Mouse (Mus musculus) kidney, embryonic 14.5 days (tissue): ENCODE results near the gene Faf2. TPM values are rescaled to one million over a fixed set of nuclear protein-coding genes. Genes with fewer than 3 reads are reported as not detected.

Experiments used
- ATAC-seq: fragments of 200-750 bp; cut with Nextera tagmentation; 2 replicates; pipeline ENCODE4 v1.8.0; 2017; ENCODE audit warnings: moderate number of reproducible peaks, mild to moderate bottlenecking, moderate TSS enrichment, moderate library complexity; ENCODE audit not compliant: low FRiP score, low TSS enrichment
- H3K27ac ChIP-seq: fragments of 300-500 bp; sonication (generic); 2 replicates; pipeline ENCODE4 v1.5.1; 2014; ENCODE audit warnings: low read depth, mild to moderate bottlenecking, low read length, moderate library complexity, mixed read lengths
- H3K27me3 ChIP-seq: fragments of 300-500 bp; sonication (generic); 2 replicates; pipeline ENCODE4 v1.6.1; 2014; ENCODE audit warnings: mild to moderate bottlenecking, low read length; ENCODE audit not compliant: control insufficient read depth, insufficient read depth
- H3K36me3 ChIP-seq: fragments of 300-500 bp; sonication (generic); 2 replicates; pipeline ENCODE4 v1.6.1; 2014; ENCODE audit warnings: low read length, mixed read lengths; ENCODE audit not compliant: control insufficient read depth, insufficient read depth
- H3K4me1 ChIP-seq: fragments of 300-500 bp; sonication (generic); 2 replicates; pipeline ENCODE4 v1.6.1; 2014; ENCODE audit warnings: low read length, mixed read lengths; ENCODE audit not compliant: control insufficient read depth, insufficient read depth
- H3K4me2 ChIP-seq: fragments of 300-500 bp; sonication (generic); replicated peaks from 2 replicates; pipeline ENCODE4 v1.6.1; 2014; ENCODE audit warnings: low read depth, mild to moderate bottlenecking, low read length
- H3K4me3 ChIP-seq: fragments of 300-500 bp; sonication (generic); 2 replicates; pipeline ENCODE4 v1.5.1; 2014; ENCODE audit warnings: mild to moderate bottlenecking, low read length
- H3K9ac ChIP-seq: fragments of 300-500 bp; sonication (generic); 2 replicates; pipeline ENCODE4 v1.6.1; 2014; ENCODE audit warnings: low read depth, mild to moderate bottlenecking, low read length, moderate library complexity
- H3K9me3 ChIP-seq: fragments of 300-500 bp; sonication (generic); 2 replicates; pipeline ENCODE4 v1.6.1; 2016; ENCODE audit warnings: low read length; ENCODE audit not compliant: control insufficient read depth
- WGBS: fragments of 180-500 bp; shearing (Covaris S2); extraction: QIAGEN DNeasy Blood & Tissue Kit; methylation state at CpG from one replicate; pipeline ENCODE4 v1.1.7; 2014; 5-methylcytosine and 5-hydroxymethylcytosine counted together
- polyA plus RNA-seq: library from polyadenylated mRNA; unstranded; fragments of >200 nt; fragmentation: Nextera tagmentation; extraction: Ambion mirVana; gene quantifications from 2 replicates; pipeline ENCODE4 v1.2.1, GENCODE M21; 2014

Gene Faf2
- polyA plus RNA-seq, 1 experiment from 2014 or later, result 126 TPM

- Histone ChIP-seq H3K36me3 (no peaks in the 10 kb centered on the region), H3K9ac (peak overlapping the region; percentile 97; the same call in 1 of the 2 replicates), H3K4me3 (no peak overlapping the region), H3K4me2 (peak overlapping the region; percentile 83; the same call in 1 of the 2 replicates), H3K4me1 (peaks cover 19% of the 10 kb centered on the region), H3K27me3 (no peaks in the 10 kb centered on the region), H3K9me3 (no peaks in the 10 kb centered on the region), H3K27ac (no peak overlapping the region)
- no peak for ATAC-seq
These were observed 70.2 kb downstream of the Faf2 start for GRCm38 (mm10) chr13:54691737-54692136.

- Histone ChIP-seq H3K9me3 (no peaks in the 10 kb centered on the region), H3K27me3 (no peaks in the 10 kb centered on the region), H3K4me2 (peak overlapping the region; percentile 83), H3K9ac (peak overlapping the region; percentile 97), H3K4me3 (peak overlapping the region; percentile 88), H3K4me1 (peaks cover 19% of the 10 kb centered on the region), H3K27ac (peak overlapping the region; percentile 90), H3K36me3 (no peaks in the 10 kb centered on the region)
- 11% methylated on average over 21 of the region's 21 CpGs for WGBS
- no peak for ATAC-seq
These were observed 71.3 kb downstream of the Faf2 start for GRCm38 (mm10) chr13:54692711-54693557.

- Histone ChIP-seq H3K4me2 (peak within 1 kb of the TSS; percentile 83), H3K27me3 (no peaks in the 10 kb centered on the region), H3K27ac (peak within 1 kb of the TSS; percentile 94), H3K36me3 (no peaks in the 10 kb centered on the region), H3K9ac (peak within 1 kb of the TSS; percentile 97), H3K4me3 (peak within 1 kb of the TSS; percentile 88), H3K4me1 (peaks cover 14% of the 10 kb centered on the region), H3K9me3 (no peaks in the 10 kb centered on the region)
- WGBS, result under 1% methylated on average over 89 of the region's 92 CpGs
- peak; percentile 99 for ATAC-seq
These were observed 72.2 kb downstream of the Faf2 start, which contains the start of gene Rnf44 for GRCm38 (mm10) chr13:54693558-54694347. TSS of gene Rnf44 (minus strand) at chr13:54693907.

- Histone ChIP-seq H3K27ac (peak overlapping the region; percentile 94), H3K4me3 (peak overlapping the region; percentile 88), H3K9ac (peak overlapping the region; percentile 64), H3K4me2 (peak overlapping the region; percentile 53), H3K9me3 (no peaks in the 10 kb centered on the region), H3K36me3 (no peaks in the 10 kb centered on the region), H3K27me3 (no peaks in the 10 kb centered on the region), H3K4me1 (peaks cover 12% of the 10 kb centered on the region)
- ATAC-seq, result peak; percentile 78
- WGBS, result 17% methylated on average over 26 of the region's 26 CpGs
These were observed 72.9 kb downstream of the Faf2 start for GRCm38 (mm10) chr13:54694348-54695060.

- Histone ChIP-seq H3K4me1 (peaks cover 12% of the 10 kb centered on the region), H3K9ac (no peak overlapping the region), H3K36me3 (no peaks in the 10 kb centered on the region), H3K9me3 (no peaks in the 10 kb centered on the region), H3K4me3 (no peak overlapping the region), H3K4me2 (no peak overlapping the region), H3K27me3 (no peaks in the 10 kb centered on the region), H3K27ac (no peak overlapping the region)
- WGBS, result 90% methylated on average over 11 of the region's 11 CpGs
- ATAC-seq, result no peak
These were observed 74.1 kb downstream of the Faf2 start for GRCm38 (mm10) chr13:54695479-54696230.

GRCm38 (mm10) chr13:54701243-54701642 is 79.7 kb downstream of the Faf2 start, which contains the start of gene Cdhr2:
TSS of gene Cdhr2 (plus strand) at chr13:54701461.
- Histone ChIP-seq H3K4me2 (no peak within 1 kb of the TSS), H3K36me3 (no peaks in the 10 kb centered on the region), H3K9ac (no peak within 1 kb of the TSS), H3K27me3 (no peaks in the 10 kb centered on the region), H3K4me3 (no peak within 1 kb of the TSS), H3K4me1 (no peaks in the 10 kb centered on the region), H3K9me3 (no peaks in the 10 kb centered on the region), H3K27ac (no peak within 1 kb of the TSS; the same call in 1 of the 2 replicates)
- WGBS, result 50% methylated on average over 5 of the region's 5 CpGs
- ATAC-seq, result peak; percentile 83

- Histone ChIP-seq H3K9ac (no peak overlapping the region), H3K4me1 (no peaks in the 10 kb centered on the region), H3K27me3 (no peaks in the 10 kb centered on the region), H3K9me3 (no peaks in the 10 kb centered on the region), H3K4me2 (no peak overlapping the region), H3K4me3 (no peak overlapping the region), H3K27ac (no peak overlapping the region), H3K36me3 (no peaks in the 10 kb centered on the region)
- ATAC-seq, result no peak
- WGBS, result 69% methylated on average over 7 of the region's 7 CpGs
These were observed 80.9 kb downstream of the Faf2 start for GRCm38 (mm10) chr13:54702507-54702906.

GRCm38 (mm10) chr13:54704890-54705289 is 83.3 kb downstream of the Faf2 start:
- WGBS, result 32% methylated on average over 6 of the region's 6 CpGs
- Histone ChIP-seq H3K4me2 (no peak overlapping the region), H3K4me1 (no peaks in the 10 kb centered on the region), H3K36me3 (no peaks in the 10 kb centered on the region), H3K27me3 (no peaks in the 10 kb centered on the region), H3K9ac (no peak overlapping the region), H3K9me3 (no peaks in the 10 kb centered on the region), H3K4me3 (no peak overlapping the region), H3K27ac (no peak overlapping the region)
- ATAC-seq, result no peak
